Mouse (Mus musculus): Measurements from ENCODE around the gene 1810009A15Rik.

GRCm38 (mm10) chr19:8880311-8881033 lies 8.2 kb upstream of the 1810009A15Rik start, which contains the start of gene Uqcc3:
- TF ChIP-seq GATA1 (IDR thresholded peaks at IDR 0.05; ENCODE audit: borderline replicate concordance, low read length) = no peak
- TF ChIP-seq FLI1 (IDR thresholded peaks at IDR 0.05; ENCODE audit: low read length) = no peak

Data from megakaryocyte, embryonic 14.5 days (primary cell).